Comparison of ENCODE assay signal across 9 mouse cellular contexts in the genomic region with DNA sequence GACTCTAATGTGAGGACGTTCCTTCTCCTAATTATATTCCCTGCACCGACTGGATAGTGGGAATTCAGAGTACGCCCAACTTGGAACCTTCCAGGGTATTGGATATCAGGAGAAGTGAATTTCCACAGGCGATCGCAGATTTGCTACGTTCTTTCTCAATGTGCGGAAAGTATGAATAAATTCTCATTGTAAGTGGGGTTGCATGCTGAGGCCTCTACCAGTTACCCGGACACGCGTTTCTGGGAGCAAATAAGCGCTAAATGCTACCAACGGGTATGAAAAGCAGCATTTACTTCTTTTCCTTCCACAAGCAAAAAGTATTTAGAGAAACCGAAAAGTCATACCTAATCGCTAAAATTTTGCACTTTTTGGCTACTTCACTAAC. TPM values are rescaled to one million over a fixed set of nuclear protein-coding genes. Genes with fewer than 3 reads are reported as not detected.
A peak's percentile ranks its signal among the peaks of the same experiment; 100 is the strongest.
DNase-seq lines count a peak whose midpoint lies in the region; ATAC-seq and TF ChIP-seq lines count a peak whose summit lies in the region.
"Had no signal": no experiment of that assay in that cellular context is flagged by ENCODE, and none has a peak within 500 bp of the region (broad histone marks: within the 10 kb centered on the region; RNA-seq: fewer than 3 reads in every experiment).

No protein-coding gene starts in this region.

- H3K4me3 ChIP-seq in heart, embryonic 11.5 days (ENCODE audit: low read depth, low read length) = peak overlapping the region; percentile 83
- peak overlapping the region; percentile 71 for H3K4me3 ChIP-seq in ES-Bruce4 (ENCODE audit: low read depth, low read length)
- H3K4me3 ChIP-seq in heart, embryonic 16.5 days (ENCODE audit: low read length) = peak overlapping the region; percentile 97
- peak overlapping the region; percentile 98 for H3K4me3 ChIP-seq in midbrain, embryonic 10.5 days

- peak overlapping the region; percentile 94 for H3K4me2 ChIP-seq in heart, embryonic 11.5 days
- peak overlapping the region; percentile 84 for H3K4me2 ChIP-seq in heart, embryonic 16.5 days (ENCODE audit: low read depth, low read length)

- ATAC-seq in heart, embryonic 11.5 days (replicated peaks; ENCODE audit: insufficient number of reproducible peaks, low FRiP score, low TSS enrichment) = no peak
- no peak for ATAC-seq in heart, embryonic 16.5 days (replicated peaks; ENCODE audit: extremely low read depth, insufficient read depth, low FRiP score)
- no peak for ATAC-seq in granulocyte monocyte progenitor cell, adult 5-6 weeks (replicated peaks; ENCODE audit: poor library complexity, severe bottlenecking)

- DNase-seq in heart, postnatal 36 days = no peak
- no peak for DNase-seq in midbrain, embryonic 10.5 days (ENCODE audit: low spot score)
- no peak for DNase-seq in ovary, postnatal 36 days (ENCODE audit: low spot score)
- DNase-seq in adrenal gland, adult (ENCODE audit: inconsistent age in 2 of 2, low spot score in 1 of 2) = no peak

- TF ChIP-seq EP300 in ES-Bruce4 (IDR thresholded peaks at IDR 0.05; ENCODE audit: insufficient read depth, low read depth, low read length) = no peak

- no peak for TF ChIP-seq CTCF in ES-Bruce4 (IDR thresholded peaks at IDR 0.05; ENCODE audit: low read depth, low read length)

- no peaks in the 10 kb centered on the region for H3K27me3 ChIP-seq in heart, embryonic 11.5 days (ENCODE audit: control insufficient read depth, insufficient read depth, low read length)
- no peaks in the 10 kb centered on the region for H3K27me3 ChIP-seq in ES-Bruce4 (ENCODE audit: control insufficient read depth, insufficient read depth, low read length, poor library complexity, severe bottlenecking)
- H3K27me3 ChIP-seq in heart, embryonic 16.5 days (ENCODE audit: control insufficient read depth, insufficient read depth, low read length) = no peaks in the 10 kb centered on the region
- H3K27me3 ChIP-seq in midbrain, embryonic 10.5 days (ENCODE audit: low read depth, poor library complexity, severe bottlenecking) = no peaks in the 10 kb centered on the region
- H3K27me3 ChIP-seq: Patski had no signal

- intact Hi-C loops in heart, postnatal 36 days (cut with DNase I) = loop anchor here (2.0 to 5.0 kb wide), 3 partner anchors 26 to 35 kb away; no protein-coding TSS in a partner anchor

- H3K27ac ChIP-seq in heart, embryonic 11.5 days (ENCODE audit: low read depth, low read length) = peak overlapping the region; percentile 98
- no peak overlapping the region for H3K27ac ChIP-seq in ES-Bruce4 (ENCODE audit: insufficient read depth, low read length)
- H3K27ac ChIP-seq in heart, embryonic 16.5 days (ENCODE audit: low read length) = peak overlapping the region; percentile 99
- peak overlapping the region; percentile 94 for H3K27ac ChIP-seq in midbrain, embryonic 10.5 days (replicated peaks)

- no peaks in the 10 kb centered on the region for H3K9me3 ChIP-seq in heart, embryonic 11.5 days (replicated peaks; ENCODE audit: control insufficient read depth, low read length)
- H3K9me3 ChIP-seq in ES-Bruce4 (replicated peaks; ENCODE audit: control insufficient read depth, insufficient read depth, low read length, poor library complexity, severe bottlenecking) = no peaks in the 10 kb centered on the region
- H3K9me3 ChIP-seq in heart, embryonic 16.5 days (replicated peaks; ENCODE audit: control insufficient read depth, low read length) = no peaks in the 10 kb centered on the region
- H3K9me3 ChIP-seq in midbrain, embryonic 10.5 days (replicated peaks) = no peaks in the 10 kb centered on the region

- no peaks in the 10 kb centered on the region for H3K36me3 ChIP-seq in heart, embryonic 11.5 days (ENCODE audit: control insufficient read depth, insufficient read depth, low read length)
- no peaks in the 10 kb centered on the region for H3K36me3 ChIP-seq in ES-Bruce4 (ENCODE audit: control insufficient read depth, insufficient read depth, low read length, poor library complexity, severe bottlenecking)
- no peaks in the 10 kb centered on the region for H3K36me3 ChIP-seq in heart, embryonic 16.5 days (ENCODE audit: control insufficient read depth, insufficient read depth)
- no peaks in the 10 kb centered on the region for H3K36me3 ChIP-seq in midbrain, embryonic 10.5 days

- WGBS in heart, embryonic 11.5 days (ENCODE audit: insufficient replicate concordance) = 0% methylated on average over 14 of the region's 14 CpGs
- under 1% methylated on average over 14 of the region's 14 CpGs for WGBS in heart, embryonic 16.5 days
- WGBS in midbrain, embryonic 10.5 days = under 1% methylated on average over 14 of the region's 14 CpGs

- TF ChIP-seq POLR2A in ES-Bruce4 (IDR thresholded peaks at IDR 0.05; ENCODE audit: insufficient read depth, low read length) = no peak

- H3K4me1 ChIP-seq in heart, embryonic 11.5 days (ENCODE audit: control insufficient read depth, insufficient read depth, low read length) = peaks cover 27% of the 10 kb centered on the region
- peaks cover 1% of the 10 kb centered on the region for H3K4me1 ChIP-seq in ES-Bruce4 (ENCODE audit: control insufficient read depth, insufficient read depth, low read length)
- peaks cover 37% of the 10 kb centered on the region for H3K4me1 ChIP-seq in heart, embryonic 16.5 days (ENCODE audit: control insufficient read depth, insufficient read depth, low read length)
- H3K4me1 ChIP-seq in midbrain, embryonic 10.5 days = peaks cover 62% of the 10 kb centered on the region

- H3K9ac ChIP-seq in heart, embryonic 11.5 days (ENCODE audit: low read depth, low read length) = peak overlapping the region; percentile 88
- peak overlapping the region; percentile 92 for H3K9ac ChIP-seq in ES-Bruce4 (ENCODE audit: low read depth, poor library complexity, severe bottlenecking)
- peak overlapping the region; percentile 95 for H3K9ac ChIP-seq in heart, embryonic 16.5 days (ENCODE audit: low read length)

RNA-seq across cellular contexts. Expression of gene Spen, which starts 1.2 kb away (rescaled TPM):
- polyA plus RNA-seq in heart, embryonic 11.5 days (2014; fragmentation: Nextera tagmentation; extraction: Ambion mirVana) = 7.5 TPM in 2 replicates
- 10 to 100 TPM; 31.1 to 32.4 TPM for total RNA-seq in heart, postnatal 36 days (2021)
- 39.6 and 46.9 TPM in 2 replicates for polyA plus RNA-seq in ES-Bruce4 (2011; ENCODE audit: insufficient read depth, insufficient read length, low read depth, missing spikeins)
- 5.2 and 7.1 TPM in 2 replicates for polyA plus RNA-seq in heart, embryonic 16.5 days (2015; fragmentation: Nextera tagmentation; extraction: Ambion mirVana)
- polyA plus RNA-seq in midbrain, embryonic 10.5 days (2016; fragmentation: Nextera tagmentation; extraction: Ambion mirVana) = 12.3 and 14.8 TPM in 2 replicates
- 37.8 TPM in 2 replicates for total RNA-seq in granulocyte monocyte progenitor cell, adult 5-6 weeks (2014; fragmentation: Nextera tagmentation)
- total RNA-seq in granulocyte monocyte progenitor cell, adult 5-6 weeks (2017) = 21.4 and 25.5 TPM in 2 replicates
